Mouse (Mus musculus): Measurements from ENCODE around the gene Srd5a3.

DNA sequence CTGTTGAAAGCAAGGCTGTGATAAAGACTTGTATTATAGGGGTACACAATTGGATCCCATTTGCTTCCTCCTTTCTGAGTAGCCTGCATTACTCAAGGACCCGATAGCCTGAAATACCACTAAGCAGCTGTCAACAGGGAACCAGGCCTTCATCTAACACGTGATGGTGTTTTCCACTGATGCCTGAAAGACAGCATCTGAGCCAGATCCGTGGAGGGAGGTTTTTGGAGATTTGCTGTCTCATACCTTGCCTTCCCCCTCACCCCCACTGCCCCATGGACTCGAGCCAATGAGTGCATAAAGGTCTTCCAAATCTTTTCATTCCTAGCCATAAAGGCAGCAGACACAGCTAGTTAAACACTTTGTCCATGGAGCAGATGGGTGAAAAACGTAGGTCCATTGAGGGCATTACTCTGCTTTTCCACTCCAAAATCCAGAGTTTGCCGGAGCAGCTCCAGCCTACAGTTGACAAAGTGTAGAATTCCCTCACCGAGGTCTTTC is 850 bp upstream of the Srd5a3 start:
- no peak for TF ChIP-seq POLR2A (IDR thresholded peaks at IDR 0.05; ENCODE audit: low read depth, low read length)
- TF ChIP-seq CTCF (conservative IDR thresholded peaks at IDR 0.05; ENCODE audit: insufficient read depth, insufficient read length, low read depth, low read length), result no peak

Data from kidney, adult 2 months (tissue).